Mouse (Mus musculus) myocyte (in vitro differentiated cells): ENCODE data around the gene Abca5.

Experiments used
- MAX ChIP-seq: IDR thresholded peaks from one replicate; pipeline ENCODE4 v1.6.1; 2011; ENCODE audit warnings: low read depth, mild to moderate bottlenecking, control low read depth
- POLR2A ChIP-seq: IDR thresholded peaks from one replicate; pipeline ENCODE4 v1.6.1; 2011; ENCODE audit warnings: low read depth, mild to moderate bottlenecking, control low read depth, moderate library complexity; ENCODE audit not compliant: insufficient read length
- POLR2AphosphoS2 ChIP-seq: IDR thresholded peaks from one replicate; pipeline ENCODE4 v1.6.1; 2011; ENCODE audit warnings: low read depth, control low read depth; ENCODE audit not compliant: insufficient read length
- REST ChIP-seq: IDR thresholded peaks from one replicate; pipeline ENCODE4 v1.6.1; 2011; ENCODE audit warnings: mild to moderate bottlenecking, control low read depth, moderate library complexity; ENCODE audit not compliant: insufficient read depth, insufficient read length
- TCF12 ChIP-seq: IDR thresholded peaks from one replicate; pipeline ENCODE4 v1.6.1; 2011; ENCODE audit warnings: mild to moderate bottlenecking, control low read depth; ENCODE audit not compliant: poor library complexity, insufficient read depth, severe bottlenecking

DNA sequence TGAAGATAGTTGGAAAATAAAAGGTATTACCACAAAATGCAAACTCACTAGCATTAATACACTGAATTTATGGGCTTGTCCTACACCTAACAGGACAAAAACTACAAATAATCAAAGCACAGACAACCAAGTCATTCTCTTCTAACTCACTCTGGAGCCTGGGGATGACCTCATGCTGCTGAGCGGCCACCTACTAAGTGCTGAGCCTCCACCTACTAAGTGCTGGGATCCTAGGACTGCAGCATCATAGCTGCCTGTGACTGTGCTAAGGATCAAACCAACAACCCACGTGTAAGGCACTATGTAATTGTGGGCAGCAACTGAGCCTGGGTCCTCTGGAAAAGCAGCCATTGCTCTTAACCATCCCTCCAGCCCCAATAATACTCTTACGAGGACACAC, 51.2 kb downstream of the Abca5 start:
- no peak for TF ChIP-seq POLR2A
- TF ChIP-seq TCF12: no peak
- no peak for TF ChIP-seq REST
- TF ChIP-seq POLR2AphosphoS2: no peak
- TF ChIP-seq MAX: no peak
